Mouse (Mus musculus): ENCODE measurements around the gene Gm11213. TPM values are rescaled to one million over a fixed set of nuclear protein-coding genes. Genes with fewer than 3 reads are reported as not detected.

The Gm11213 gene
- not detected in 2 replicates for total RNA-seq (2017)

GRCm38 (mm10) chr4:63604945-63605344 lies at the start of gene Gm11213:
Gm11213 (minus strand) TSS chr4:63605261.
- no peak for ATAC-seq (replicated peaks in 1 of 2; ENCODE audit: insufficient read depth in 1 of 2, low FRiP score in 2 of 2, low TSS enrichment in 1 of 2, low read depth in 1 of 2, poor library complexity in 2 of 2, severe bottlenecking in 2 of 2)

- ATAC-seq (replicated peaks in 1 of 2; ENCODE audit: insufficient read depth in 1 of 2, low FRiP score in 2 of 2, low TSS enrichment in 1 of 2, low read depth in 1 of 2, poor library complexity in 2 of 2, severe bottlenecking in 2 of 2): 0 out of 4 replicates have a peak, but pooled peaks of 1 of the 2 experiments have one; percentile 27
These were observed 49.3 kb upstream of the Gm11213 start for GRCm38 (mm10) chr4:63654381-63654780.

- peak; percentile 71 to 75 for ATAC-seq (replicated peaks in 1 of 2; ENCODE audit: insufficient read depth in 1 of 2, low FRiP score in 2 of 2, low TSS enrichment in 1 of 2, low read depth in 1 of 2, poor library complexity in 2 of 2, severe bottlenecking in 2 of 2)
These were observed 39.1 kb upstream of the Gm11213 start for GRCm38 (mm10) chr4:63643956-63644726.

GRCm38 (mm10) chr4:63639842-63640241 lies 34.8 kb upstream of the Gm11213 start:
- ATAC-seq (replicated peaks in 1 of 2; ENCODE audit: insufficient read depth in 1 of 2, low FRiP score in 2 of 2, low TSS enrichment in 1 of 2, low read depth in 1 of 2, poor library complexity in 2 of 2, severe bottlenecking in 2 of 2): no peak

GRCm38 (mm10) chr4:63638603-63639002 lies 33.5 kb upstream of the Gm11213 start:
- ATAC-seq (replicated peaks in 1 of 2; ENCODE audit: insufficient read depth in 1 of 2, low FRiP score in 2 of 2, low TSS enrichment in 1 of 2, low read depth in 1 of 2, poor library complexity in 2 of 2, severe bottlenecking in 2 of 2): no peak

GRCm38 (mm10) chr4:63633181-63633580 lies 28.1 kb upstream of the Gm11213 start:
- ATAC-seq (replicated peaks in 1 of 2; ENCODE audit: insufficient read depth in 1 of 2, low FRiP score in 2 of 2, low TSS enrichment in 1 of 2, low read depth in 1 of 2, poor library complexity in 2 of 2, severe bottlenecking in 2 of 2): no peak

GRCm38 (mm10) chr4:63627111-63627510 lies 22.1 kb upstream of the Gm11213 start:
- peak; percentile 15 to 37; a peak in 2 of 4 replicates for ATAC-seq (replicated peaks in 1 of 2; ENCODE audit: insufficient read depth in 1 of 2, low FRiP score in 2 of 2, low TSS enrichment in 1 of 2, low read depth in 1 of 2, poor library complexity in 2 of 2, severe bottlenecking in 2 of 2)

GRCm38 (mm10) chr4:63625563-63626080 lies 20.6 kb upstream of the Gm11213 start:
- ATAC-seq (replicated peaks in 1 of 2; ENCODE audit: insufficient read depth in 1 of 2, low FRiP score in 2 of 2, low TSS enrichment in 1 of 2, low read depth in 1 of 2, poor library complexity in 2 of 2, severe bottlenecking in 2 of 2): peak; percentile 82 to 88

GRCm38 (mm10) chr4:63622378-63622835 lies 17.3 kb upstream of the Gm11213 start, which contains the start of gene Tex48:
Tex48 (minus strand) TSS chr4:63622428.
- ATAC-seq (replicated peaks in 1 of 2; ENCODE audit: insufficient read depth in 1 of 2, low FRiP score in 2 of 2, low TSS enrichment in 1 of 2, low read depth in 1 of 2, poor library complexity in 2 of 2, severe bottlenecking in 2 of 2): no peak

GRCm38 (mm10) chr4:63621861-63622260 lies 16.8 kb upstream of the Gm11213 start:
- ATAC-seq (replicated peaks in 1 of 2; ENCODE audit: insufficient read depth in 1 of 2, low FRiP score in 2 of 2, low TSS enrichment in 1 of 2, low read depth in 1 of 2, poor library complexity in 2 of 2, severe bottlenecking in 2 of 2): no peak

GRCm38 (mm10) chr4:63608391-63608790 lies 3.3 kb upstream of the Gm11213 start:
- ATAC-seq (replicated peaks in 1 of 2; ENCODE audit: insufficient read depth in 1 of 2, low FRiP score in 2 of 2, low TSS enrichment in 1 of 2, low read depth in 1 of 2, poor library complexity in 2 of 2, severe bottlenecking in 2 of 2): no peak

GRCm38 (mm10) chr4:63605968-63606367 lies 907 bp upstream of the Gm11213 start:
- ATAC-seq (replicated peaks in 1 of 2; ENCODE audit: insufficient read depth in 1 of 2, low FRiP score in 2 of 2, low TSS enrichment in 1 of 2, low read depth in 1 of 2, poor library complexity in 2 of 2, severe bottlenecking in 2 of 2): no peak

- no peak for ATAC-seq (replicated peaks in 1 of 2; ENCODE audit: insufficient read depth in 1 of 2, low FRiP score in 2 of 2, low TSS enrichment in 1 of 2, low read depth in 1 of 2, poor library complexity in 2 of 2, severe bottlenecking in 2 of 2)
These were observed 484 bp upstream of the Gm11213 start for GRCm38 (mm10) chr4:63605545-63605944.

- ATAC-seq (replicated peaks in 1 of 2; ENCODE audit: insufficient read depth in 1 of 2, low FRiP score in 2 of 2, low TSS enrichment in 1 of 2, low read depth in 1 of 2, poor library complexity in 2 of 2, severe bottlenecking in 2 of 2): no peak
These were observed 3.8 kb downstream of the Gm11213 start for GRCm38 (mm10) chr4:63601263-63601662.

- no peak for ATAC-seq (replicated peaks in 1 of 2; ENCODE audit: insufficient read depth in 1 of 2, low FRiP score in 2 of 2, low TSS enrichment in 1 of 2, low read depth in 1 of 2, poor library complexity in 2 of 2, severe bottlenecking in 2 of 2)
These were observed 4.3 kb downstream of the Gm11213 start for GRCm38 (mm10) chr4:63600786-63601185.

GRCm38 (mm10) chr4:63596010-63596409 lies 9.1 kb downstream of the Gm11213 start:
- no peak for ATAC-seq (replicated peaks in 1 of 2; ENCODE audit: insufficient read depth in 1 of 2, low FRiP score in 2 of 2, low TSS enrichment in 1 of 2, low read depth in 1 of 2, poor library complexity in 2 of 2, severe bottlenecking in 2 of 2)

GRCm38 (mm10) chr4:63595259-63595658 lies 9.8 kb downstream of the Gm11213 start:
- peak; percentile 50 to 56 for ATAC-seq (replicated peaks in 1 of 2; ENCODE audit: insufficient read depth in 1 of 2, low FRiP score in 2 of 2, low TSS enrichment in 1 of 2, low read depth in 1 of 2, poor library complexity in 2 of 2, severe bottlenecking in 2 of 2)

GRCm38 (mm10) chr4:63594459-63595110 lies 10.5 kb downstream of the Gm11213 start:
- no peak for ATAC-seq (replicated peaks in 1 of 2; ENCODE audit: insufficient read depth in 1 of 2, low FRiP score in 2 of 2, low TSS enrichment in 1 of 2, low read depth in 1 of 2, poor library complexity in 2 of 2, severe bottlenecking in 2 of 2)
